Mouse (Mus musculus) limb, embryonic 12.5 days (tissue): ENCODE data around the gene Gulp1. TPM values are rescaled to one million over a fixed set of nuclear protein-coding genes. Genes with fewer than 3 reads are reported as not detected.

Source experiments
- ATAC-seq: fragments of 200-750 bp; cut with Nextera tagmentation; 2 replicates; pipeline ENCODE4 v1.8.0; 2017; ENCODE audit warnings: low read depth, moderate TSS enrichment; ENCODE audit not compliant: insufficient number of reproducible peaks, insufficient read depth, low FRiP score, low TSS enrichment
- H3K27ac ChIP-seq: fragments of 300-500 bp; sonication (generic); 2 replicates; pipeline ENCODE4 v1.5.1; 2016; ENCODE audit warnings: mild to moderate bottlenecking, moderate library complexity
- H3K27me3 ChIP-seq: fragments of 300-500 bp; sonication (generic); 2 replicates; pipeline ENCODE4 v1.6.1; 2016; ENCODE audit warnings: mild to moderate bottlenecking, moderate library complexity
- H3K36me3 ChIP-seq: fragments of 300-500 bp; sonication (generic); 2 replicates; pipeline ENCODE4 v1.6.1; 2016; ENCODE audit warnings: mild to moderate bottlenecking, moderate library complexity
- H3K4me1 ChIP-seq: fragments of 300-500 bp; sonication (generic); replicated peaks from 2 replicates; pipeline ENCODE4 v1.6.1; 2016
- H3K4me2 ChIP-seq: fragments of 300-500 bp; sonication (generic); 2 replicates; pipeline ENCODE4 v1.6.1; 2016; ENCODE audit warnings: mild to moderate bottlenecking, moderate library complexity
- H3K4me3 ChIP-seq: fragments of 300-500 bp; sonication (generic); replicated peaks from 2 replicates; pipeline ENCODE4 v1.5.1; 2016; ENCODE audit warnings: mild to moderate bottlenecking
- H3K9ac ChIP-seq: fragments of 300-500 bp; sonication (generic); replicated peaks from 2 replicates; pipeline ENCODE4 v1.6.1; 2016; ENCODE audit warnings: mild to moderate bottlenecking, moderate library complexity
- H3K9me3 ChIP-seq: fragments of 300-500 bp; sonication (generic); 2 replicates; pipeline ENCODE4 v1.6.1; 2016; ENCODE audit warnings: mild to moderate bottlenecking, moderate library complexity
- WGBS: fragments of 180-500 bp; shearing (Covaris S2); methylation state at CpG from one replicate; pipeline ENCODE4 v1.1.7; 2016; 5-methylcytosine and 5-hydroxymethylcytosine counted together
- polyA plus RNA-seq: library from polyadenylated mRNA; unstranded; fragments of >200 nt; fragmentation: Nextera tagmentation; extraction: Ambion mirVana; gene quantifications from 2 replicates; pipeline ENCODE4 v1.2.1, GENCODE M21; 2016

Gene Gulp1
- polyA plus RNA-seq, 1 experiment from 2014 or later, result 47.7 TPM

GRCm38 (mm10) chr1:44720785-44721410 lies 169.6 kb downstream of the Gulp1 start:
- H3K27me3 ChIP-seq, result no peaks in the 10 kb centered on the region
- no peaks in the 10 kb centered on the region for H3K9me3 ChIP-seq
- H3K4me2 ChIP-seq, result no peak overlapping the region
- H3K4me1 ChIP-seq, result 0 out of 2 replicates have a peak, but pooled peaks cover 4% of the 10 kb centered on the region
- ATAC-seq, result no peak
- H3K4me3 ChIP-seq, result no peak overlapping the region
- no peaks in the 10 kb centered on the region for H3K36me3 ChIP-seq
- 82% methylated on average over 4 of the region's 4 CpGs for WGBS
- H3K9ac ChIP-seq, result no peak overlapping the region
- H3K27ac ChIP-seq, result no peak overlapping the region

GRCm38 (mm10) chr1:44741256-44741655 lies 189.9 kb downstream of the Gulp1 start:
- no peak overlapping the region for H3K27ac ChIP-seq
- no peaks in the 10 kb centered on the region for H3K27me3 ChIP-seq
- no peak overlapping the region for H3K9ac ChIP-seq
- ATAC-seq, result no peak
- H3K4me2 ChIP-seq, result no peak overlapping the region
- H3K9me3 ChIP-seq, result no peaks in the 10 kb centered on the region
- H3K4me1 ChIP-seq, result no peaks in the 10 kb centered on the region
- no peaks in the 10 kb centered on the region for H3K36me3 ChIP-seq
- no peak overlapping the region for H3K4me3 ChIP-seq

GRCm38 (mm10) chr1:44745711-44746110 lies 194.4 kb downstream of the Gulp1 start:
- no peak overlapping the region for H3K4me3 ChIP-seq
- no peak overlapping the region for H3K9ac ChIP-seq
- H3K4me2 ChIP-seq, result no peak overlapping the region
- H3K27me3 ChIP-seq, result no peaks in the 10 kb centered on the region
- no peaks in the 10 kb centered on the region for H3K9me3 ChIP-seq
- WGBS, result 1% methylated on average over 2 of the region's 2 CpGs
- no peaks in the 10 kb centered on the region for H3K36me3 ChIP-seq
- no peak overlapping the region for H3K27ac ChIP-seq
- ATAC-seq, result no peak
- H3K4me1 ChIP-seq, result 0 out of 2 replicates have a peak, but pooled peaks cover 3% of the 10 kb centered on the region

- H3K27me3 ChIP-seq, result no peaks in the 10 kb centered on the region
- H3K9ac ChIP-seq, result no peak overlapping the region
- no peaks in the 10 kb centered on the region for H3K9me3 ChIP-seq
- peak overlapping the region; percentile 62 for H3K27ac ChIP-seq
- peaks cover 10% of the 10 kb centered on the region for H3K4me1 ChIP-seq
- peaks cover 7% of the 10 kb centered on the region; the same call in 1 of the 2 replicates for H3K36me3 ChIP-seq
- ATAC-seq, result no peak; the same call in 1 of the 2 replicates
- H3K4me3 ChIP-seq, result no peak overlapping the region
- H3K4me2 ChIP-seq, result no peak overlapping the region
- WGBS, result 37% methylated on average over 5 of the region's 5 CpGs
Observed at GRCm38 (mm10) chr1:44750731-44751730, 199.7 kb downstream of the Gulp1 start.

- Histone ChIP-seq H3K9ac (no peak overlapping the region), H3K9me3 (no peaks in the 10 kb centered on the region), H3K27me3 (no peaks in the 10 kb centered on the region), H3K36me3 (peaks cover 19% of the 10 kb centered on the region), H3K4me1 (no peaks in the 10 kb centered on the region), H3K4me2 (no peak overlapping the region), H3K27ac (no peak overlapping the region), H3K4me3 (no peak overlapping the region)
- ATAC-seq, result no peak
- WGBS, result 65% methylated on average over 1 of the region's 1 CpGs
Observed at GRCm38 (mm10) chr1:44778251-44778650, 226.9 kb downstream of the Gulp1 start.

- no peak overlapping the region for H3K4me3 ChIP-seq
- H3K9ac ChIP-seq, result no peak overlapping the region
- no peak overlapping the region for H3K4me2 ChIP-seq
- 85% methylated on average over 4 of the region's 4 CpGs for WGBS
- H3K4me1 ChIP-seq, result no peaks in the 10 kb centered on the region
- H3K9me3 ChIP-seq, result no peaks in the 10 kb centered on the region
- H3K27ac ChIP-seq, result no peak overlapping the region
- ATAC-seq, result no peak
- H3K36me3 ChIP-seq, result no peaks in the 10 kb centered on the region
- H3K27me3 ChIP-seq, result no peaks in the 10 kb centered on the region
Observed at GRCm38 (mm10) chr1:44803594-44804372, 252.5 kb downstream of the Gulp1 start.

- ATAC-seq, result no peak
- no peak overlapping the region for H3K4me2 ChIP-seq
- no peak overlapping the region for H3K4me3 ChIP-seq
- H3K36me3 ChIP-seq, result no peaks in the 10 kb centered on the region
- H3K27me3 ChIP-seq, result no peaks in the 10 kb centered on the region
- H3K27ac ChIP-seq, result no peak overlapping the region
- H3K9me3 ChIP-seq, result no peaks in the 10 kb centered on the region
- no peak overlapping the region for H3K9ac ChIP-seq
- no peaks in the 10 kb centered on the region for H3K4me1 ChIP-seq
Observed at GRCm38 (mm10) chr1:44806368-44806767, 255.1 kb downstream of the Gulp1 start.

- no peak for ATAC-seq
- 74% methylated on average over 2 of the region's 2 CpGs for WGBS
Observed at GRCm38 (mm10) chr1:44810336-44810735, 259.0 kb downstream of the Gulp1 start.

GRCm38 (mm10) chr1:44833934-44834333 lies 282.6 kb downstream of the Gulp1 start:
- no peaks in the 10 kb centered on the region for H3K27me3 ChIP-seq
- H3K36me3 ChIP-seq, result no peaks in the 10 kb centered on the region
- H3K9me3 ChIP-seq, result no peaks in the 10 kb centered on the region
- 63% methylated on average over 4 of the region's 4 CpGs for WGBS
- ATAC-seq, result no peak
- no peak overlapping the region for H3K4me2 ChIP-seq
- H3K4me3 ChIP-seq, result no peak overlapping the region
- H3K9ac ChIP-seq, result no peak overlapping the region
- no peak overlapping the region for H3K27ac ChIP-seq
- no peaks in the 10 kb centered on the region for H3K4me1 ChIP-seq

More at GRCm38 (mm10) chr1:44810336-44810735, 259.0 kb downstream of the Gulp1 start:
- Histone ChIP-seq H3K27ac (no peak overlapping the region), H3K4me1 (no peaks in the 10 kb centered on the region), H3K4me2 (no peak overlapping the region), H3K27me3 (no peaks in the 10 kb centered on the region), H3K9me3 (no peaks in the 10 kb centered on the region), H3K4me3 (no peak overlapping the region), H3K36me3 (no peaks in the 10 kb centered on the region), H3K9ac (no peak overlapping the region)
